Mouse (Mus musculus): ENCODE measurements around the gene BC051019.

Gene BC051019

DNA sequence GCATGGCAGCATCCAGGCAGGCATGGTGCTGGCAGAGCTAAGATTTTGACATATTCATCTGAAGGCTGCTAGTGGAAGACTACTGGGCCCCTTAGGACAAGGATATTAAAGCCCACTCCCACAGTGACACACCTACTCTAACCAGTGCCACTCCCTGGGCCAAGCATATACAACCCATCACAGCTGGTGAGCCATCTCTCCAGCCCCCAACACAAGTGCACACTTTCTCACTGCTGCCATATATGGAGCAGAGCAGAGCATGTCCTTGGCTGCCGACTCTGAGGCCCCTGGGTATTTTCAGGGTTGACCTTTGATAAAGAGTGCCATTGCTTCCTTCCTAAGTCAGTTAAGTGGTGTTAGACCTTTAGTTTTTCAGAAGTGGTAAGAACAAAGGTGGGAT lies 13.6 kb downstream of the BC051019 start:
- in situ Hi-C loops (cut with MboI; ENCODE audit: low sequenced_read_pairs): no loop called here

DNA sequence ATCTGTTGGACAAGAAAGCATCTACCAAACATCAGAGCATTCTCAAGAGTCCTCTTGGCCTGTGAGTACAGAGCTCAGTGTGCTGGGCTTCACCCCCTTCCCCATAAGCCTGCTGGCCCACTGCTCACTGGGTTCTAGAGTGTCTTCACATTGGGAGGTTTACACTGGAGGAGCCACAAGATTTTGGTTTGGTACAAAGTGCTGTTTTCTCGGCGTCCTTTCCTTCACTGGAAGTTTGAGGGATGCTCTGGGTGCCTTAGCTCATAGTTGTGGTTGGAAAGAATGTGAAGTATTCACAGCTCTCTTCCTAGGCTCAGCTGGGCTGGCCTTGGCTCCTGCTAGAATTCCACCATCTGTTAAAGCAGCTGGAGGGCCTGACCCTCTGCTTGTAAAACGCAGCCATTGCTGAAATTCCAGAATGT lies 14.7 kb downstream of the BC051019 start:
- in situ Hi-C loops (cut with MboI; ENCODE audit: low sequenced_read_pairs): no loop called here

DNA sequence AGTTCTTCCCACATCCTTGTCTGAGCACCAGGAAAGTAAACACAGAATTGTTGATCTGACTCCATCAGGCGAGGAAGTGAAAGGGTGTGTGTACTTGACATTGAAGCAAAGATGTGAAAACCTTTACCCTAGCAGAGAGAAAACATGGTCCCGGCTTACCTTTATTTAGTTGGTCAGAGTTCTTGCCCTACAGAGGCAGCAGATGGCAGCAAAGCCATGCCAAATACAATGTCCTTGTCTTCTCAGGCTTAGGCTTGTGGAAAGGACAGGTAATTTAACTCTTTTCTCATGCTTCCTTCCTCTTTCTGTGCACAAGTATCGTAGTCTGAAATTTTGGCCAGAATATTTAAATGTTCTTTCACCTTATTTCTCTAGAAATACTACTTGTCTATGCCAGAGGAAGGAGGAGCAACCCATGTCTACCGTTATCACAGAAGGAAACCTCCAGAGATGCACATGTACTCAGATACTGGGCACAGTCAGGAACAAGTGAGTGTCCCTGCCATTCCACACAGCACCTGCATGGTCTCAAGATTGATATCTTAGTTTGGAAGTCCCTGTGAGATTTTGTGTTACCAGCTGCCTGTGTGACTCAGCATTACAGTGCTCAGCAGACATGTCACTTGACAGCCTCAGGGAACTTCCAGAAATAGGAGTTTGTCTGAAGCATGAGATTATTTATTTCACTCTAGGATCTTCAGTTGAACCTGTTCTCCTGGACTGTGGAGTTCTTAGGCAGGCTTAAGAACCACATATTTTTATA lies 16.4 kb downstream of the BC051019 start:
- in situ Hi-C loops (cut with MboI; ENCODE audit: low sequenced_read_pairs): no loop called here

DNA sequence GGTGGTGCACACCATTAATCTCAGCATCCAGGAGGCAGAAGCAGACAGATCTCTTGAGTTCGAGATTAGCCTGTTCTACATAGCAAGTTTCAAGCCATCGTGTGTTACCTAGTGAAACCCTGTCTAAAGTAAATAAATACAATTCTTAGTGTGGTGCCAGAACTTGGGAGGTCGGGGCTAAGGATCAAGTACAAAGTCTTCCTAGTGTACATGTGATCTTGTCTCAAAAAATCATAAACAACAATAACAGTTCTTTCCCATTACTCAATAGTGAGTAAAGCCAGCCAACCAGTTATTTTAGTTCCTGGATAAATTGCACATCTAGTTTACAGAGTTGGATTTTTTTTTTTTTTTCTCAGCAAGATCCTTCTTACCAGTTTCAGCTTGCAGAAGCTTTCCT lies 19.2 kb downstream of the BC051019 start:
- in situ Hi-C loops (cut with MboI; ENCODE audit: low sequenced_read_pairs): no loop called here

DNA sequence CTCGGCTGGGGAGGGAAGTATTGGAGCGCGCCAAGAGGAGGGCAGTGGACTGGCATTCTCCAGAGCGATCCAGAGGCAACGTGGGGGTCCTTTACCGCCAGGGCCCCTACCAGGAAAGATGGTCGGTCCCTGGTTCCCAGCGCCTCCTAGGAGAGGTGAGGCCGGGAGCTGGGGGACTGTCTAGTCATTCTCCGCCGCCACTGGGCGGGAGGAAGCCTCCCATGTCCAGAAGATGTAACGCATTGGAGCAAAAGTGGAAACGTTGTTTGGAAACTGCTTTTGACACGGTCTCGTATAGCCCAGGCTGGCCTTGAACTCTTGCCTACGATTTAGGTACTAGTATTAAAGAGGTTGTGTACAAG lies 19.7 kb downstream of the BC051019 start:
- in situ Hi-C loops (cut with MboI; ENCODE audit: low sequenced_read_pairs): no loop called here

DNA sequence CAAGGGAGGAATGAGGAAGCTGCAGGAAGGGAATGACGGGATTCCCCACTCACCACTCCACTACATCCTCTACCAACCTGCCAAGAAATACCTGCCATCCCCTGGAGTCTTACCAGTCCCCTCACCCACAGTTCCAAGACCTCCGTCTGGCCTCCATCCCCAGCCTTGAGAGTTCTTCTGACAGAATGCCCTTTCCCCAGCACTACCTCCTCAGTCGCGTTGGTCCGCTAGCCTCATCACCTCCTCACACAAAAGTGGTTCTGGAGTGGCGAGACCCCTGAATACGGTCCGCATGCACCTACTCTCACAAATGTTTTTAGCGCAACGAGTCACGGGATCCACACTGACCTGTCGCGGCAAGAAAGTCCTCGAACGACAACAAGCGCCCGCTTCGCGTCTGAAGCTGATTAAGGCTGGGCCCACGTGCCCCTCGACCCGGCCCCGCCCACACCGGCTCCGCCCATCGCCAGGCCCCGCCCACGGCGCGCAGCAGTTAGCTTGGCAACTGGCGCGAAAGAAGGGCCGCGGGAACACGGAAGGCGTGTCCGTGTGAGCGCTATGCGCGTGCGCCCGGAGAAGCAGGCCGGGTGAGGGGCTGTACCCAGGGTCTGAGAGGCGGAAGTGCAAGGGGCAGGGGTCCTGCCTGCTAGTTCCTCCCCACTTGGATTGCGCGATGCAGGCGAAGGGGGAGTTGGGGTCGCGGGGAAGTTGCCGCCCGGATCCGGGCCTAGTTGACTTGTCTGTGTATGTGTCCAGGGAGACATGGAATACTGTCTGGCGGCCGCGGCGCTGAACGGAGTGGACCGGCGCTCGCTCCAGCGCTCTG lies 20.2 kb downstream of the BC051019 start, which contains the start of the genes St5 and Akip1:
TSS of gene St5 (minus strand) at position 416 of the 826 bp plus-strand sequence.
TSS of gene Akip1 (plus strand) at position 501 of the 826 bp plus-strand sequence.
- in situ Hi-C loops (cut with MboI; ENCODE audit: low sequenced_read_pairs): no loop called here

DNA sequence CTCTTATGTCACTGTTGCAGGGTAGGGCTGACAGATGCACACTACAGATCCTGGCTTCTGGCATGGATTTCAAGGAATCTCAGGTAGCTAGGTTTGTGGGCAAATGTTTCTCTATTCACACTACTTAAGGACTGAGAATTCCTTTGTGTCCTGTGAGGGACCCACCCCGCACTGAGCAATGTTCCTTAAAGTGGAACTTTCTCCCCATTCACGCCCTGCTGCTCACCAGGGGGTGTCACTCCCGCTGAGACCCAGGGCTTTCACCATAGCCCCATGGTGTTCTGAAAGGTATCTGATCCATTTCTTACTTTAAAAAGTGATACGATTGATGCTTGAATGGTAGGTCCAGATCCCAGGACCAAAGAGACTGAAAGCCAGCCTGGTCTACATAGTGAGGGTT lies 20.9 kb downstream of the BC051019 start:
- in situ Hi-C loops (cut with MboI; ENCODE audit: low sequenced_read_pairs): no loop called here

DNA sequence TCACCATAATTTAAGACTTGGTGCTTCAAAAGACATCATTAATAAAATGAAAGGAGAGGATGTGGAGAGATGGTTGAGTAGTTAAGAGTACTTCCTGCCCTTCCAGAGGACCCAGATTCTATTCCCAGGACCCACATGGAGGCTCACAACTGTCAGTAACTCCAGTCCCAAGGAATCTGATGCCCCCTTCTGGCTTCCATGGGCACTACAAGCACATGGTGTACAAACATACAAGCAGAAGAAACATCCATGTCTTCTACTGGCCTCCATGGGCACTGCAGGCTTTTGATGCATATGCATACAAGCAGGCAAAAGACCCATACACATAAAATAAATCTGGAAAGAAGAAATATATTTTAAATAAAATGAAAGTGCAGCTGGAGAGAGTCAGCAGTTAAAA lies 23.4 kb downstream of the BC051019 start:
- in situ Hi-C loops (cut with MboI; ENCODE audit: low sequenced_read_pairs): no loop called here

DNA sequence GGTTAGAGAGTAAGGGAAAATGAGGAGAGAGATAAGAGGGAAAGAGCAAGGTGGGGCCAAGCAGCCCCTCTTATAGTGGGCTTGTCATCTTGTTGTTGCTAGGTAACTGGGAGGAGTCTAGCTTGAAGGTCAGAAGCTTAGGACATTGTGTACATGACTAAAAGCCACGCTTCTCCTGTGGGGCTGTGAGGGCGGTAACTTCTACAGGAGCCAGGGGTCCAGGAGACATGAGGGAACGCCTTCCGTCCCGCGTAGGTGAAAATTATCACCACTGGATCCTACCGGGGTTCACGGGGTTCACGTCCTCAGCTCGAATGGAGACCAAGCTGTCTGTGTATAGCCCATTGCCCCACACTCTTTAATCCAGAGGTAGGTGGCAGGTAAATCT lies 28.3 kb downstream of the BC051019 start:
- in situ Hi-C loops (cut with MboI; ENCODE audit: low sequenced_read_pairs): no loop called here

DNA sequence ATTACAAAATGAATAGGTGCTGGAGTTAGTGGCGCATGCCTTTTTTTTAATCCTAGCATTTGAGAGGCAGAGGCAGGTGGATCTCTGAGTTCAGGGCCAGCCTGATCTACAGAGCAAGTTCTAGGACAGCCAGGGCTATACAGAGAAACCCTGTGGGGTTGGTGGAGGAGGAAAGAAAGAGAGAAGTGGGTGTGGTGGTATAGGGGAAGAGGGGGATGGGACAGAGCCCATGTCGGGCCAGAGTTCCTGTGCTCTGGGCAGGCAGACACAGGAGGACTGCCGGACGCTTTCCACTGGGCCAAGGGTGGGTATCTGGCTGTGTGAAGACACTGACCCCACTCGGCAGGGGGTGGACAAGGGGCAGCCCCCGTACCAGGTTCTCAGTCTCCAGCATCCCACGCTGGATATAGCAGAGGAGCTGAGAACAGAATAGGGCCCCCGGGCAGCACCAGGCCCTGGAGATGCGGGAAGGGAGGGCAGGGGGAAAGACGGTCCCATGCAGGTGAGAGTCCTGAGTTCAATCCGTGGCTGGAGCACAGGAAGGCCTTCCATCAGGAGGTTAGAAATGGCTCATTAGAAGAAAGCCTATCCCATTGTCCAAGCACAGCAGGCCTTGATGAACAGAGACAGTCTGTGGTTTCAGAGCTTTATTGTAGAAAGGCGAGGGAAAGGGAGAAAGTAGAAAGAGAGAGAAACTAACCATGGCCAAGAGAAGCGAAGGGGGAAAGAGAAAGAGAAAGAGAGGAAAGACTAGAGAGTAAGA lies 28.9 kb downstream of the BC051019 start:
- in situ Hi-C loops (cut with MboI; ENCODE audit: low sequenced_read_pairs): no loop called here

DNA sequence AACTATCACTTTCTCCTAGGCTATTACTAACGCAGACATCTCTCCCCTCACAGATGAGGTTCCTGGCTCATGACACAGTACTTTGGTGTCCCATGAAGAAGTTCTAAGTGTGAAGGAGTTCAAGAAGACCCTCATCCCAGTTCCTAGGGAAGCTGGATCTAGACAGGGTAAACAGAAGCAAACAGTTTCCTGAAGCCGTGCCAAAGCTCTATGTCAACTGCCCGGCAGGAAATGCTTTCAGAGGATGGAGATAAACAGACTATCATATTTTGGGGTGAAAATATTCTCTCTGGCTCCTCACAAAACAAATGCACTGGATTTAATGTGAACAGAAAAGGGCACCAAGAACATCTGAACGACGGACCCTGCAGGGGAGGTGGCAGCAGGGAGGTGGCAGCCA lies 32.7 kb downstream of the BC051019 start:
- in situ Hi-C loops (cut with MboI; ENCODE audit: low sequenced_read_pairs): no loop called here

DNA sequence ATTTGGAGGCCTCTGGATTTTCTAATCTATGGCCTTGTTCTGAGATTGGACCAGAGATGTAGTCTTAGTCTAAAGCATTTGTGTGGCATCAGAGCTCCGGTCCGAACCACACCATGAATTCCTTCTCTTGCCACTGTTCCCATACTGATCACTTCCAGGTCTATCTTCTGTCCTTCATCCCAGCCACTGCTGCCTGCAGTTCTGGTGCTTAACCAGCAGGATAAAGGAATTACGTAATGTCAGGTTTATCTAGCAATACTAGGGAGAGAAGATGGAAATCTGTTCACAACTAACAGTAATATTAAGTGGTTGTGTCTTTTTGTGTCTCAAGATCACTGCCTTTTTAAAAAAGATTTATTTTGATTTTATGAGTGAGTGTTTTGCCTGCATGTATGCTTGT lies 33.5 kb downstream of the BC051019 start:
- in situ Hi-C loops (cut with MboI; ENCODE audit: low sequenced_read_pairs): no loop called here

DNA sequence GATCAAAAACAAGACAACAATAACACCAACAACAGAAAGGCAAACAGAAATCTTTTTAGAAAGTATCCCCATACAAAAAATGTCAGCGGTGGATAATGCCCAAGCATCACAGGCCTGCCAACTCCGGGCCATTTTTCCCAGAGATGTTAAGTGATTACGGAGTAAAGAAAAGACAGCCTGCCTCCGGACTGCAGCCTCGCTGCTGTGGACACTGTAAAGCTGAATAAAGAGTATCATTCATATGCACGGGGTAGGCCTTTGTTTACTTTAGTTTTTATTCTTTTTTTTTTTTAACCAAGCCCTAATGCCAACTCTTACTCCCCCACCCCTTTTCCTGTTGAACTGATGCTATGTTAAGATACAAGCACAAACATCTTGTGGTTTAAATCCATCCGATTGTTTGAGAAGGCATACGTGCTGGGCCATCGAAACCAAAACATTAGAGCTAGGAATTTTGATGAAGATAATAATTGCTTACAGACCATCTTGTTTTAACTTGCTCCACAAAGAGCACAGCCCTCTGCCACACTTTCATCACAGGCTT lies 37.0 kb downstream of the BC051019 start:
- in situ Hi-C loops (cut with MboI; ENCODE audit: low sequenced_read_pairs): no loop called here

DNA sequence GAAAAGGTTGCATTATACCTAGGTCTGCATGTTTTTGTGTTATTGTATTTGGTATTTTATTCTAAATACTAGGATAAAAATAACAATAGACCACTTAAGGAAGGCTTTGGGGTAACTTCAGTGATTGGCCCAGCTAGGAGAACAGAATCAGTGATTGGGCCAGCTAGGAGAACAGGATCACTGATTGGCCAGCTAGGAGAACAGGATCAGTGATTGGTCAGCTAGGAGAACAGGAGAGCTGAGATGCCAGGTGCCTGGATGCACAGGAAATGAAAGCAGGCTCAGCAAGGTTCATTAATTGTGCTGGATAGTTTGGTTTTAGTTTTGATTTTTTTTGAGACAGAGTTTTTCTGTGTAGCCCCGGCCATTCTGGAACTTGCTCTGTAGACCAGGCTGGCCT lies 42.8 kb downstream of the BC051019 start:
- in situ Hi-C loops (cut with MboI; ENCODE audit: low sequenced_read_pairs): no loop called here

DNA sequence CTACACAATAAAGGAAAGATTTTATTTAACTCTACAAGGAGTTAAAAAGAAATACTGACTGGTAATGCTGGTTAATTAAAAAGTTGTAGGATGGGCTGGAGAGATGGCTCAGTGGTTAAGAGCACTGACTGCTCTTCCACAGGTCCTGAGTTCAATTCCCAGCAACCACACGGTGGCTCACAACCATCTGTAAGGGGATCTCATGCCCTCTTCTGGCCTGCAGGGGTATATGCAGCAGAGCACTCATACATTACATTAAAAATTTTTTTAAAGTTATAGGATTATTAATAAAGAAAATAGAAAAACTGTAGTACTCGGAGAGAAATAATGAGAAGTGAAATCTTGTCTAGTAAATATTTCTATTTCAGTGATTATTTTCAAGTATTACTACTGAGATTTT lies 43.4 kb downstream of the BC051019 start:
- in situ Hi-C loops (cut with MboI; ENCODE audit: low sequenced_read_pairs): no loop called here

DNA sequence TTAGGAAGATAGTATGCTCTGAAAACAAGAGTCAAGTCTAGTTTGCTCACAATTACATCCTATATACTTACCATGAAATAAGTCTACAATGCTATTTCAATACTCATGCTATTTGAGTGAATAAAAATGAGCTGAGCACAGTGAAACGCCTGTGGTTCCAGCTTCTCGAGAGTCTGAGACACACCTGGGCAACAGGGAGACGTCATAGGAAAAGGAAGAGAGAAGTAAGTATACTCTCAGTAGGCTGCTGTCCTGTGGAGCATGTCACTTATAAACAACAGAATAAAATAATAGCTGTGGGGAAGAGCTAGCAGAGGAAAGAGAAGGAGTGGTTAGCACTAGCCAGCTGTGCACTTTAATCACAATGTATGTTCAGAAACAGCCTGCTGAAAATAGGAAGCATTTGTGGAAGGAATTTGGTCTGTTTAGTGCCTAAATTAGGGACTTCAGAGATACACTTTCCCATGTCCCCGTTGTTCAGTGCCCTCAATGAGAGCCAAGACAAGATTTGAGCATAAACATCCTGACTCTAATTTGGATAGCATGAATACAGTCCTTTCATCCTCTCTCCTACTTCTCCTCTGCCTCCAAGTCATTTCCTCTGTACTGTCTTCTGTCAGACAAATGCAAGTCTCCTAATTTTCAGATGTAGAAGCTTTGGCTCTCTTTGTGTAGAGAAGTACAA lies 48.6 kb downstream of the BC051019 start:
- in situ Hi-C loops (cut with MboI; ENCODE audit: low sequenced_read_pairs): no loop called here

DNA sequence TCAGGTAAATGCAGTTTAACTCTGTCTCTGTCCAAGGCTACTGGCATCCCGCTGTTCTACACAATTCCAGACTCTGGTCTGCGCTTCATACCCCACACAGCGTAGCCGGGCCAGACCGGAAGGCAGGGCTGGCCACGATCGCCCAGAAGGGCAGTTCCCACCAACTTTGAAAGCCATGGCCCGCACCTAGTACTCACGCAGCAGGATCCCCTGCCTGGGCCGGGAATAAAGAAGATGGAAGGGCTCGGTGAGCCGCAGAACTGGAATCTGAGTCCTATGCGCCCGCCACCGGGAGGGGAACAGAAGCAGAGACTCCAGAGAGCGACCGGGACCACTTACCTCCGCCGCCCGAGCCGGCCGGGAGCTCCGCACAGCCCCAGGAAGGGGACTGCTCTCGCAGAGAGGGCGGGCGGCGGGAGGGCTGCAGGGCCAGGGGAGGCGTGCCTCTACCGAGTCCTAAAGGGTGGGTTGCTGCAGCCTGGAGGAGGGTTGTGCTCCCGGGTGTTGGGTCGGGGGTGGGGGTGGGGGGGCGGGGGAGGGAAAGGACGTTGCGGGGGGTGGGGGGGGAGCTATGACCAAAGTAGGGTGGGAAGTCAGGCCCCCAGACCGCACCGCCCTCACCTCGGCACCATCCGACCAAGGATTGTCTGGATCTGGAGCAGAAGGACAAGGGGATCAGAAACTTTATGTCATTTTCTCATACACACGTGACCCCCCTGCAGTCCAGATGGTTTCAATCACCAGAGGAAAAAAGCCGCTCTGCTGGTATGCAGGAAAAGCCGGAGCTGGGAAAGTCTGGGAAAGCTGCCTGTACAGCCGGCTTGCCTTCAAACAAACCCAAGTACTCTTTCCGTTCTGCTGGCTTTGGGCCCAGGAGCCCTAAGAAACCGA lies 51.8 kb downstream of the BC051019 start:
- in situ Hi-C loops (cut with MboI; ENCODE audit: low sequenced_read_pairs): no loop called here

DNA sequence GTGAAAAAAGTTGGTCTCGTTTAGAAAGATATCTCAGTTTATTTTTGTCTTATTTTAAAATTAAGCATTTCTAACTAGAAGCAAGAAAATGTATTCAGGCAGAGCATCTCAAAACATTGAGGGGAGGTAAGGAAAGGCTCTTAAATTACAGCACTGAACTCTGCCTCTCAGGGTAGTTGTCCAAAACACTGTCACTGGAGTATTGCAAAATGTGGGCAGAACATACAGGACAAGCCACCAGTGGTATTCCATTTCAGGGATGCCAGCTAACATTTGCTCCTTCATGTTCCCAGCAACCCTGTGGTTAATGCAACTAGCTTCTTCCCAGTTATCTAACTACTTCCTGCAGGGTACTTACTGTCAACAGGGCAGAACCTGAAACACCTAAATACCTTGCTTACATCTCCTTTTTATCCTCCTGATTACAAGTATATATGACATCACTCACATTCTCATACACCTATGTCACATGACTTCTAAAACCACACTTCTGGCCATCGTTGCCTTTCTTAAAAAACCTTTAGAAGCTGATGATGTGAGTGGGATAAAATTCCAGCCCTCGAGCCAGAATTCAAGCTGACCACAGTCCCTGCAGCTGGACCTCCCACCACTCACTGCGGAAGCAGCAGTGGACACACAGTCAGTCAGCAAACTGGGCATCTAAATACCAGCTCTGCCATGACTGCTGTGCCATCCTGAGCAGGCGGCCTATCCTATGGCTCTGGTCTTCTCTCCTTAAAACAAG lies 54.1 kb downstream of the BC051019 start:
- in situ Hi-C loops (cut with MboI; ENCODE audit: low sequenced_read_pairs): no loop called here

DNA sequence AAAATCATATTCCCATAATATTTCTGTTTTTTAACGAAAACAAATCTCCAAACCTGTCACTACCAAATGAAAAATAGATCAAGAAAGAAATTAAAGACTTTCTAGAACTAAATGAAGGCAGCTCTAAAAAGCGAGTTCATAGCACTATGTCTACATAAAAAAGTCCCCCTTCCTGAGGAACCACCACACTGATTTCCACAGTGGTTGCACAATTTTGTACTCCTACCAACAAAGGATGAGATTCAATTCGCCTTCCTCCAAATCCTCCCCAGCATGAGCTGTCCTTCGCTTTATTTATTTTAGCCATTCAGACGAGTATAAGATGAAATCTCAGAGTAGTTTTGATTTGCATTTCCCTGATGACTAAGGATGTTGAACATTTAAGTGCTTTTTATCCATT lies 57.0 kb downstream of the BC051019 start:
- in situ Hi-C loops (cut with MboI; ENCODE audit: low sequenced_read_pairs): no loop called here
